Mouse (Mus musculus): Measurements from ENCODE around the gene Mpped1. TPM values are rescaled to one million over a fixed set of nuclear protein-coding genes. Genes with fewer than 3 reads are reported as not detected.

Gene Mpped1
- polyA plus RNA-seq, 1 experiment from 2014 or later: 0.50 TPM

GRCm38 (mm10) chr15:83828011-83828410 lies 48.7 kb downstream of the Mpped1 start:
- 70% methylated on average over 8 of the region's 8 CpGs for WGBS

GRCm38 (mm10) chr15:83829226-83829625 lies 50.0 kb downstream of the Mpped1 start:
- no peaks in the 10 kb centered on the region for H3K4me1 ChIP-seq (ENCODE audit: control insufficient read depth, insufficient read depth, low read length)
- no peak overlapping the region for H3K9ac ChIP-seq (ENCODE audit: low read depth, low read length)
- H3K27ac ChIP-seq (ENCODE audit: low read depth, low read length): no peak overlapping the region
- no peaks in the 10 kb centered on the region for H3K9me3 ChIP-seq (ENCODE audit: control insufficient read depth, low read length)
- H3K36me3 ChIP-seq (ENCODE audit: control insufficient read depth, insufficient read depth, low read length): no peaks in the 10 kb centered on the region
- H3K4me2 ChIP-seq (replicated peaks; ENCODE audit: low read depth, low read length): no peak overlapping the region
- no peak overlapping the region for H3K4me3 ChIP-seq (ENCODE audit: low read length)
- WGBS: 44% methylated on average over 13 of the region's 13 CpGs
- no peaks in the 10 kb centered on the region for H3K27me3 ChIP-seq (ENCODE audit: control insufficient read depth, insufficient read depth, low read length)
- no peak for ATAC-seq (ENCODE audit: low FRiP score, low TSS enrichment)

More at GRCm38 (mm10) chr15:83828011-83828410, 48.7 kb downstream of the Mpped1 start:
- Histone ChIP-seq H3K27ac (ENCODE audit: low read depth, low read length) (no peak overlapping the region), H3K4me3 (ENCODE audit: low read length) (no peak overlapping the region), H3K9ac (ENCODE audit: low read depth, low read length) (no peak overlapping the region), H3K4me2 (replicated peaks; ENCODE audit: low read depth, low read length) (no peak overlapping the region), H3K27me3 (ENCODE audit: control insufficient read depth, insufficient read depth, low read length) (no peaks in the 10 kb centered on the region), H3K9me3 (ENCODE audit: control insufficient read depth, low read length) (no peaks in the 10 kb centered on the region), H3K4me1 (ENCODE audit: control insufficient read depth, insufficient read depth, low read length) (no peaks in the 10 kb centered on the region), H3K36me3 (ENCODE audit: control insufficient read depth, insufficient read depth, low read length) (no peaks in the 10 kb centered on the region)
- ATAC-seq (ENCODE audit: low FRiP score, low TSS enrichment): no peak

- H3K4me2 ChIP-seq (replicated peaks; ENCODE audit: low read depth, low read length): no peak overlapping the region
These were observed 53.0 kb downstream of the Mpped1 start for GRCm38 (mm10) chr15:83832265-83832664.

GRCm38 (mm10) chr15:83840950-83841719 lies 61.9 kb downstream of the Mpped1 start:
- no peak for ATAC-seq (ENCODE audit: low FRiP score, low TSS enrichment)
- no peak overlapping the region for H3K9ac ChIP-seq (ENCODE audit: low read depth, low read length)
- no peaks in the 10 kb centered on the region for H3K9me3 ChIP-seq (ENCODE audit: control insufficient read depth, low read length)
- H3K36me3 ChIP-seq (ENCODE audit: control insufficient read depth, insufficient read depth, low read length): no peaks in the 10 kb centered on the region
- no peak overlapping the region for H3K27ac ChIP-seq (ENCODE audit: low read depth, low read length)
- H3K4me2 ChIP-seq (replicated peaks; ENCODE audit: low read depth, low read length): no peak overlapping the region
- H3K4me3 ChIP-seq (ENCODE audit: low read length): no peak overlapping the region
- WGBS: 71% methylated on average over 10 of the region's 10 CpGs
- no peaks in the 10 kb centered on the region; the same call in 1 of the 2 replicates for H3K27me3 ChIP-seq (ENCODE audit: control insufficient read depth, insufficient read depth, low read length)
- H3K4me1 ChIP-seq (ENCODE audit: control insufficient read depth, insufficient read depth, low read length): no peaks in the 10 kb centered on the region

More at GRCm38 (mm10) chr15:83832265-83832664, 53.0 kb downstream of the Mpped1 start:
- 56% methylated on average over 6 of the region's 6 CpGs for WGBS
- Histone ChIP-seq H3K36me3 (ENCODE audit: control insufficient read depth, insufficient read depth, low read length) (no peaks in the 10 kb centered on the region), H3K27ac (ENCODE audit: low read depth, low read length) (no peak overlapping the region), H3K27me3 (ENCODE audit: control insufficient read depth, insufficient read depth, low read length) (no peaks in the 10 kb centered on the region), H3K9ac (ENCODE audit: low read depth, low read length) (no peak overlapping the region), H3K4me1 (ENCODE audit: control insufficient read depth, insufficient read depth, low read length) (no peaks in the 10 kb centered on the region), H3K9me3 (ENCODE audit: control insufficient read depth, low read length) (no peaks in the 10 kb centered on the region), H3K4me3 (ENCODE audit: low read length) (no peak overlapping the region)
- no peak for ATAC-seq (ENCODE audit: low FRiP score, low TSS enrichment)

GRCm38 (mm10) chr15:83842419-83842818 lies 63.2 kb downstream of the Mpped1 start:
- 77% methylated on average over 12 of the region's 12 CpGs for WGBS
- H3K4me1 ChIP-seq (ENCODE audit: control insufficient read depth, insufficient read depth, low read length): no peaks in the 10 kb centered on the region
- no peak overlapping the region for H3K4me3 ChIP-seq (ENCODE audit: low read length)
- ATAC-seq (ENCODE audit: low FRiP score, low TSS enrichment): no peak
- no peaks in the 10 kb centered on the region for H3K36me3 ChIP-seq (ENCODE audit: control insufficient read depth, insufficient read depth, low read length)
- H3K27ac ChIP-seq (ENCODE audit: low read depth, low read length): no peak overlapping the region
- no peak overlapping the region for H3K4me2 ChIP-seq (replicated peaks; ENCODE audit: low read depth, low read length)
- no peaks in the 10 kb centered on the region; the same call in 1 of the 2 replicates for H3K27me3 ChIP-seq (ENCODE audit: control insufficient read depth, insufficient read depth, low read length)
- no peak overlapping the region for H3K9ac ChIP-seq (ENCODE audit: low read depth, low read length)
- H3K9me3 ChIP-seq (ENCODE audit: control insufficient read depth, low read length): no peaks in the 10 kb centered on the region

- WGBS: 47% methylated on average over 22 of the region's 22 CpGs
- H3K4me3 ChIP-seq (ENCODE audit: low read length): no peak overlapping the region
- no peak overlapping the region for H3K4me2 ChIP-seq (replicated peaks; ENCODE audit: low read depth, low read length)
- H3K36me3 ChIP-seq (ENCODE audit: control insufficient read depth, insufficient read depth, low read length): no peaks in the 10 kb centered on the region
- H3K9ac ChIP-seq (ENCODE audit: low read depth, low read length): no peak overlapping the region
- no peaks in the 10 kb centered on the region for H3K9me3 ChIP-seq (ENCODE audit: control insufficient read depth, low read length)
- H3K27me3 ChIP-seq (ENCODE audit: control insufficient read depth, insufficient read depth, low read length): no peaks in the 10 kb centered on the region; the same call in 1 of the 2 replicates
- no peaks in the 10 kb centered on the region for H3K4me1 ChIP-seq (ENCODE audit: control insufficient read depth, insufficient read depth, low read length)
- ATAC-seq (ENCODE audit: low FRiP score, low TSS enrichment): no peak
- H3K27ac ChIP-seq (ENCODE audit: low read depth, low read length): no peak overlapping the region
These were observed 63.9 kb downstream of the Mpped1 start for GRCm38 (mm10) chr15:83842915-83843789.

GRCm38 (mm10) chr15:83845734-83846133 lies 66.5 kb downstream of the Mpped1 start:
- H3K4me1 ChIP-seq (ENCODE audit: control insufficient read depth, insufficient read depth, low read length): no peaks in the 10 kb centered on the region
- WGBS: 56% methylated on average over 11 of the region's 11 CpGs
- H3K36me3 ChIP-seq (ENCODE audit: control insufficient read depth, insufficient read depth, low read length): no peaks in the 10 kb centered on the region
- no peak for ATAC-seq (ENCODE audit: low FRiP score, low TSS enrichment)
- H3K27ac ChIP-seq (ENCODE audit: low read depth, low read length): no peak overlapping the region
- H3K9ac ChIP-seq (ENCODE audit: low read depth, low read length): no peak overlapping the region
- H3K9me3 ChIP-seq (ENCODE audit: control insufficient read depth, low read length): no peaks in the 10 kb centered on the region
- no peaks in the 10 kb centered on the region for H3K27me3 ChIP-seq (ENCODE audit: control insufficient read depth, insufficient read depth, low read length)
- H3K4me3 ChIP-seq (ENCODE audit: low read length): no peak overlapping the region
- no peak overlapping the region for H3K4me2 ChIP-seq (replicated peaks; ENCODE audit: low read depth, low read length)

- Histone ChIP-seq H3K4me2 (replicated peaks; ENCODE audit: low read depth, low read length) (no peak overlapping the region), H3K27me3 (ENCODE audit: control insufficient read depth, insufficient read depth, low read length) (no peaks in the 10 kb centered on the region), H3K9ac (ENCODE audit: low read depth, low read length) (no peak overlapping the region), H3K36me3 (ENCODE audit: control insufficient read depth, insufficient read depth, low read length) (no peaks in the 10 kb centered on the region), H3K27ac (ENCODE audit: low read depth, low read length) (no peak overlapping the region), H3K4me1 (ENCODE audit: control insufficient read depth, insufficient read depth, low read length) (no peaks in the 10 kb centered on the region), H3K9me3 (ENCODE audit: control insufficient read depth, low read length) (no peaks in the 10 kb centered on the region), H3K4me3 (ENCODE audit: low read length) (no peak overlapping the region)
- WGBS: 36% methylated on average over 8 of the region's 8 CpGs
- ATAC-seq (ENCODE audit: low FRiP score, low TSS enrichment): no peak
These were observed 67.3 kb downstream of the Mpped1 start for GRCm38 (mm10) chr15:83846592-83846991.

GRCm38 (mm10) chr15:83847512-83847911 lies 68.2 kb downstream of the Mpped1 start:
- no peaks in the 10 kb centered on the region for H3K4me1 ChIP-seq (ENCODE audit: control insufficient read depth, insufficient read depth, low read length)
- no peak overlapping the region for H3K4me3 ChIP-seq (ENCODE audit: low read length)
- H3K36me3 ChIP-seq (ENCODE audit: control insufficient read depth, insufficient read depth, low read length): no peaks in the 10 kb centered on the region
- no peak overlapping the region for H3K27ac ChIP-seq (ENCODE audit: low read depth, low read length)
- H3K9ac ChIP-seq (ENCODE audit: low read depth, low read length): no peak overlapping the region
- no peaks in the 10 kb centered on the region for H3K27me3 ChIP-seq (ENCODE audit: control insufficient read depth, insufficient read depth, low read length)
- 80% methylated on average over 4 of the region's 4 CpGs for WGBS
- H3K9me3 ChIP-seq (ENCODE audit: control insufficient read depth, low read length): no peaks in the 10 kb centered on the region
- H3K4me2 ChIP-seq (replicated peaks; ENCODE audit: low read depth, low read length): no peak overlapping the region
- no peak for ATAC-seq (ENCODE audit: low FRiP score, low TSS enrichment)

All from kidney, embryonic 14.5 days (tissue).